Mouse (Mus musculus) heart, postnatal 14 days (tissue): ENCODE results near the gene Olfr116. TPM values are rescaled to one million over a fixed set of nuclear protein-coding genes. Genes with fewer than 3 reads are reported as not detected.

Experiments
- DNase-seq, 2 experiments: peaks; one replicate each; pipeline ENCODE4 v3.0.0; 2021 to 2022
- intact Hi-C: fragments of 180-260 bp; cut with DNase I; formaldehyde crosslinking; loops from one replicate; pipeline ENCODE4 v1.15.1; 2025
- long read RNA-seq, 2 experiments: library from polyadenylated mRNA; stranded (forward); transcript quantifications; one replicate each; pipeline ENCODE4 v2.0.0; 2021
- total RNA-seq, 2 experiments: library from RNA; stranded (reverse); gene quantifications; 2 replicates each; pipeline ENCODE4 v1.2.3; 2021

Gene Olfr116
- total RNA-seq: not detected
- long read RNA-seq, experiment 1: 0 reads
- long read RNA-seq, experiment 2: 0 reads

DNA sequence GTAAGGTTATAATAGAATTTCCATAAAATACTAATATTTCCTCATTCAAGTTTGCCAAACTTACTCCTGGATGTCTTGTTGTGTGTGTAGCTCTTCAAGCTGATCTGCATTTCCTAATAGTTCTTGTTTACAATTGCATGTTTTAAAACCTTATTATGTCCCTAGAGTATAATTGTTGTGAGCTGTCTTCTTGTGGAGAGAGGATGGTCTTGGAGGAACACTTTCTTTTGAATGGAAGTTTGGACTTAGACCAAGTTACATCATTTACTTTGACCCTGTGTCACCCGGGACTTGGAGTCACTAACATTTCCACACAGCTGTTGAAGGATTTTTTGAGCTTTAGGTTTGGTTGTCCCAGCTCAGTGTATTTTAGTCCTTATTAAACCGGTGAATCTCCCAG is at the start of gene Olfr116, which contains the start of gene Olfr115:
Olfr116 (minus strand) TSS at position 191 of the 400 bp plus-strand sequence.
Olfr115 (minus strand) TSS at position 101 of the 400 bp plus-strand sequence.
- DNase-seq: no peak
- intact Hi-C loops: no loop called here

DNA sequence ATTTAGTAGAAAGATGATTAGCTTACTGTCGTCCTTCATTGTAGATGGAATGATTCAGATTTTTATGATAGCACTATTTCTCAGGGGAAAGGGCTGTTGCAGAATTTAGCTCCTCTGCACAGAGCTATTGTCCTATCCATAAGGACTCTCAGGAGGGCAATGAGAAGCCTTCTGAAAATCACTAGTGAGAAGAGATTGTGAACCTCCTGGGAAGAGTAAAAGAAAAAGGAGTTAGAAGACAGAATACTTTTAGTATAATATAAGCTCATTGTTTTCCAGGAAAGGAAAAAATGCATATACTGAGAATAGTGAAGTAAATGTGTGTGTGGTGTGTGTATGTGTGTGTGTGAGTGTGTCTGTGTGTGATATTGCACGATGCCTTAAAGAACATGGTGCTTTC is 39.7 kb upstream of the Olfr116 start, which contains the start of gene Olfr118:
Olfr118 (plus strand) TSS at position 301 of the 400 bp plus-strand sequence.
- DNase-seq: no peak
- intact Hi-C loops: no loop called here

DNA sequence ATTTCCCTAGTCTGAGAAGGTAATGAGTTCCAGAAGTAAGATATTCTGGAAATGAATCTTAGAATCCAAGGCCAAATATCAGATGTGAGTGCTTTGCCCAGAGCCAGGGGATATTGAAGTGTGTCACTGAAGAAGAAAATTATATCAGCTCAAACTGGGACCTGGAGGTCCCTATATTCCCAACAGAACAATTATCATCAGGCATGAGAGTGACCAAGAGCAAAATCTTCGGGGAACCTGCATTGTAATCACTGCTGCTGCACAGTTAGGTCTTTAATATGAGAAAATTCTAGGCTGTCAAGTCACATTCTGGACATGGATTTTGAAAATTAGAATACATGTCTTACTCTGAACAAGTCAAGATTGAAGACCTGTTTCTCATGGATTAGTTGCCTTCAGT is 36.7 kb upstream of the Olfr116 start, which contains the start of gene Olfr117:
Olfr117 (minus strand) TSS at position 101 of the 400 bp plus-strand sequence.
- DNase-seq: no peak
- intact Hi-C loops: no loop called here

DNA sequence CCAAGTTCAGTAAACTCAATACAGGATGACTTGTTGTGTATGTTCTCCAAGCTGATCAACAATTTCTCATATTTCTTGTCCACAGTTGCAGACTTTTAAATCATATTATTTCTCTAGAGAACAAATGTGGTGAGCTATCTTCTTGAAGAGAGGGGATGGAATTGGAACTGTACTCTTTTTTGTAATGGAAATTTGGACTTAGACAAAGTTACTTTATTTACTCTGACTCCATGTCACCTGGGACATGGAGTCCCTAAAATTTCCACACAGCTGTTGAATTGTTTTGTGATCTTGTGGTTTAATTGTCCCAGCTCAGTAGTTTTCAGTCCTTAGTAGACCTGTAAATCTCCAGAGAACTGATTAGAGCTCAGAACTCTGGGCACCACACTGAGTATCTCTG is 34.4 kb downstream of the Olfr116 start, which contains the start of gene Olfr114:
Olfr114 (minus strand) TSS at position 101 of the 400 bp plus-strand sequence.
- no peak for DNase-seq
- intact Hi-C loops: no loop called here

GRCm38 (mm10) chr17:37577563-37577962 is 49.4 kb downstream of the Olfr116 start, which contains the start of gene Olfr113:
Gene Olfr113 (minus strand): TSS chr17:37577663.
- intact Hi-C loops: no loop called here
- no peak for DNase-seq

Other genes starting within 250 kb of the Olfr116 start
- not detected for gene Olfr105-ps, start 248.2 kb downstream of the Olfr116 start, total RNA-seq
- not detected for gene Olfr106-ps, start 236.8 kb downstream of the Olfr116 start, total RNA-seq
- not detected for gene Olfr107, start 228.0 kb downstream of the Olfr116 start, total RNA-seq
- gene Olfr108, start 181.7 kb downstream of the Olfr116 start, total RNA-seq: not detected
- gene Olfr109, start 168.3 kb downstream of the Olfr116 start, total RNA-seq: not detected
- gene H2-M2, start 143.6 kb downstream of the Olfr116 start, total RNA-seq: under 1 TPM in 1 of 2 experiments, not detected in 1; 0.49 TPM
- gene Olfr110, start 134.7 kb downstream of the Olfr116 start, total RNA-seq: not detected
- not detected for gene Olfr111, start 119.2 kb downstream of the Olfr116 start, total RNA-seq
- not detected for gene Olfr112, start 57.7 kb downstream of the Olfr116 start, total RNA-seq
- gene Olfr113, start 49.5 kb downstream of the Olfr116 start, total RNA-seq: not detected
- gene Olfr114, start 34.5 kb downstream of the Olfr116 start, total RNA-seq: not detected
- not detected for gene Olfr115, start 90 bp downstream of the Olfr116 start, total RNA-seq
- gene Olfr117, start 36.6 kb upstream of the Olfr116 start, total RNA-seq: not detected
- not detected for gene Olfr118, start 39.8 kb upstream of the Olfr116 start, total RNA-seq
- gene Olfr119, start 69.4 kb upstream of the Olfr116 start, total RNA-seq: not detected
- not detected for gene Olfr120, start 94.6 kb upstream of the Olfr116 start, total RNA-seq
- gene Olfr121, start 121.7 kb upstream of the Olfr116 start, total RNA-seq: not detected
- not detected for gene Olfr122, start 141.4 kb upstream of the Olfr116 start, total RNA-seq
- not detected for gene Olfr123, start 166.3 kb upstream of the Olfr116 start, total RNA-seq
- not detected for gene Olfr124, start 172.7 kb upstream of the Olfr116 start, total RNA-seq
- not detected for gene Olfr125, start 205.8 kb upstream of the Olfr116 start, total RNA-seq
- not detected for gene Olfr126, start 220.3 kb upstream of the Olfr116 start, total RNA-seq